Mouse (Mus musculus) heart, adult 18-20 months (tissue): ENCODE measurements around the gene Arid3c. TPM values are rescaled to one million over a fixed set of nuclear protein-coding genes. Genes with fewer than 3 reads are reported as not detected.
"Not testable (repeated sequence)": the region's sequence is repeated elsewhere in the genome, so short reads cannot be mapped to it uniquely, and the experiment has no call there.

ENCODE experiments used
- DNase-seq, 2 experiments: peaks; one replicate each; pipeline ENCODE4 v3.0.0; 2021 to 2022; ENCODE audit warnings: mixed read lengths in 1 of 2
- long read RNA-seq, 2 experiments: library from polyadenylated mRNA; stranded (forward); transcript quantifications; one replicate each; pipeline ENCODE4 v2.0.0; 2021
- total RNA-seq, 2 experiments: library from RNA; stranded (reverse); gene quantifications; 2 replicates each; pipeline ENCODE4 v1.2.3; 2021

Arid3c gene
- total RNA-seq, result not detected
- long read RNA-seq, experiment 1, result 0 reads
- long read RNA-seq, experiment 2, result 0 reads

DNA sequence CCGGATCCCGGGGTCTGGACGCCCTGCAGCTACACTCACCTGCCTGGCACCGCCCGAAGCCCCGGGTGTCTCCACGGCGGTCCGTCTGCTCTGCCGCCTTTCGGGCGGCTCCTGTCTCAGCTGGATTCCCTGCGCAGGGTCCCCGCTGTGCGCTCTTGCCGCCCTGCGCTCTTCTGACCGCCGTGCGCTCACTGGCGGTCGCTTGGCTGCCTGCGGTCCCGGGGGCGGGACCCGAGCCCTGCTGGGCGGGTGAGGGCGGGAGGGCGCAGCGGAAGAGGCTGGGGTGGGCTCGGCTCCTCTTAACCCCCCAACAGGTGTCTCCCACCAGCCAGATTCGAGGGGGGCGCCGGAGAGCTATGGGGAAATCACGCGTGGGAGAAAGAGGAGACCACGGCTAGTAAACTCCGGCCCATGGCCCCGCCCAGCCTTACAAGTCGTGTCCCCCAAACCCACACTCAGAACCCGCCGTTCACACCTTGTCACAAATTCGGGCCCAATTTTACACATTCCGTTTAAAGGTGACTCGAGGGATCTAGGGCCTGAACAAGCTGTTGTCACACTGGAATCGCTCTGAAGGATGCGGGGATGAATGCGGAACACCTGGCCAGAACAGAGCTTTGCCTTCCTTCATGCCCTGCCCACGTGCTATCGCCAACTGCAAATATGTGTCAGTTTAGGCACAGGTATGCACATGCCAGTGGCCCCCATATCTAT lies at the start of gene Arid3c:
Gene Arid3c, minus strand, starts transcription at position 91 of the 714 bp plus-strand sequence.
- DNase-seq, result no peak

DNA sequence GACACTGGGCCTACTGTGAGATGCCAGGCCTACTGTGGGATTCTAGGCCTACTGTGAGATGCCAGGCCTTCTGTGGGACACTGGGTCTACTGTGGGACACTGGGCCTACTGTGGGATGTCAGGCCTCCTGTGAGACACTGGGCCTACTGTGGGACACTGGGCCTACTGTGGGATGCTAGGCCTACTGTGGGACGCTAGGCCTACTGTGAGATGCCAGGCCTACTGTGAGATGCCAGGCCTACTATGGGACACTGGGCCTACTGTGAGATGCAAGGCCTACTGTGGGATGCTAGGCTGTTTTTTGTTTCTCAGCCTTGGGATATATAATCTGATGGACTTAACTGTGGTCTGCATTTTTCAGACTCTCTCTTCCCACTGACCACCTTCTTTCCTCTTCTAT lies 44.9 kb upstream of the Arid3c start:
- DNase-seq, result not testable (repeated sequence)

DNA sequence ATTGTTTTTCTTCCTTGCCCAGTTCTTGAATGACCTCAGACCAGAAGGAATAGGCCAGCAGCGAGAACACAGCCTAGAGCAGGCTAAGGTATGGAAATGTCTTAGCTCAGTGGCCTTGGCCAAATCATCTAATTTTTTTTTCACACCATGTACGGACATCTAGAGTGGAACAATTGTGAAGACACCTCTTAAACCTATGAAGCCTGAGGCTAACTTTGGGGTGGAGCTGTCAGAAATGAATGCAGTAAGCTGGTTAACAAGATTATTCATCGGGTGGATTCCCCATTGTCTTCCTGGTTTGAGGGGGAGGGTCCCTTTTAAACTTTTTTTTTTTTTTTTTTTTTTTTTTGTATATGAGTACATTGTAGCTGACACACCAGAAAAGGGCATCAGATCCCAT lies 43.6 kb upstream of the Arid3c start:
- not testable (repeated sequence) for DNase-seq

DNA sequence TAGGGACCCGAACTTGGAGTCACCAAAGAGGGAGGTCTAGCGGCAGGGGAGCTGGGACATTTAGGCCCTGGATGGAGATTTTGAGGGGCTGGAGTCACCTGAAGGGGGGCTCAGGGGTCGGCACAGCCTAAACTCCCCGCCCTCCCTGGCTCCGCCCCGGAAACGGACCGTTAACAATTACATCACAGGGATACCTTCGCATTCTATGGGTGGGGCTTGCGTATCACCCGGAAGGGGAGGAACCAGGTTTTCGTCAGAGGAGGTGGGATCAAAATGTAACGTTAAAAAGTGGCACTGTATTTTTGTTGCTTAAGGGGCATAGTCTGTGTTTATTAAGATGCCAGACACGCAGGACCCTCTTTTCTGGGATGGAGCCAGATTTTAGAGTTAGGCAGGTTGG lies 43.1 kb upstream of the Arid3c start, which contains the start of gene Ccl27a:
Gene Ccl27a, minus strand, starts transcription at position 246 of the 400 bp plus-strand sequence.
- DNase-seq, result peak; percentile 85

DNA sequence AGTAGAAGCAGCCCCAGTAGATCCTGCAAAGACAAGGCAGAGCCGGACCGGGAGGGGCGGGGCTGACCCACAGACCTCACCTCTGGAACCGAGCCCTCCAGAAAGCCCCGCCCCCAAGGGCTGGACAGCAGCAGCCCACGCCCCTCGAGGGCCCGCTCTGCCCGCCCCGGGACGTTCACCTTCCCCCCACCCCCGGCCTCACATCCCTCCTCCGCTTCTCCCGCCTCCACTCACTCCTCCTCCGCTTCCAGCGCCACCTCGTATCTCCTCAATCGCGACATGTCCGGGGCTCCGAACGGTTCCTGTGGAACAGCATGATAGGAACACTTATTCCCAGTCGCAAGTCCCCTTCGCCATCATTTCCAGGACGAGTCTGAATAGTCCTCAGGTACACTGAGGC lies 42.6 kb upstream of the Arid3c start:
- DNase-seq, result peak; percentile 83

DNA sequence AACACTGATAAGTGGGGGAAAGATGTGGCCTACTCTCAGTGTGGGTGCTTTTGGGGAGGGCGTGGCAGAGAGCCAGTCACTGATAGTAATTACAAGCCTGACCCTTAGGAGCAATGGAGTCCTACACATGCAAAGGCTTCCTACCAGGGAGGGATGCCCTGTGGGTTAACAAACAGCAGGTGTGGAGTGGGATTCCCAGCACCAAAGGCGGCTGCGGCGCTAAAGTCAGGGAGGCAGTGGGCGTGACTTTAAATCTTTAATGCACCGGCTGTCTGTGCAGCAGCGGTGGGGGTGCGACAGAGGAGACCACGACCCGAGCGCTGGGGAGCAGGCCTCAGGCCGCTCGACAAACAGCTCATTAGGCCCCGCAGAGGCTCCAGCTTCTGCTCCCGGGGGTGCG lies 42.0 kb upstream of the Arid3c start:
- not testable (repeated sequence) for DNase-seq

DNA sequence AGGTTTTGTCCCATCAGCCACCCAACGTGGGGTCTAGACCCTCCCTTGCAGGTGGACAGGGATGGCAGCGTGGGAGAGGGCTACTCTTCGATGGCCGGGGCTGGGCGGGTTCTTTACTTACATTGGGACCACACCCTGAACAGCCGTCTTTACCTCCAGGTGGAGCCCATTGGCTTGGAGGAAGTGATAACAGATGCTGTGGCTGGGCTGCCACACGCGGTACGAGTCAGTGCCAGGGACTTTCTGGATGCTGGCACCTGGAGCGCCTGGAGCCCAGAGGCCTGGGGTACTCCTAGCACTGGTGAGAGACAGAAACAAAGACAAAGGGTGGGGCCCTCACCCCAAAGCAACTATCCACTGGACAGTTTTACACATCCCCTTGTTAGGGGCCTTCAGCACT lies 36.4 kb upstream of the Arid3c start:
- DNase-seq, result not testable (repeated sequence)

DNA sequence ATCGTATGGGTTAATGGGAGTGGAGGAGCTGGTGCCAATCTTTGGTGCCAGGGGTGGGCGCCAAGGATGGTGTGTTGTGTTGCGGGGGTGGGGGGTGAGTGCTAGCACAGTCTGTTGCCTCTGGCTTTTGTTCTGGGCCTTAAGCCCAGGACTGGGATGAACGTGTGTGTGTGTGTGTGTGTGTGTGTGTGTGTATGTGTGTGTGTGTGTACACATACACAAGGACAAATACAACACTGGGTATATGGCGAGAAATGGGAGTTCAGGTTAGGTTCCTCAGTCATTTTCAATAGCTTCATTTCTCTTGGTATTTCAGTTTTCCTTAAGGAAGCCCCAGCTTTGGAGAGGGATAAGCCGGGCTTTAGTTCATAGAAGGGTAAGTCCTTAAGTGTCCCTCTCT lies 32.2 kb upstream of the Arid3c start:
- DNase-seq, result not testable (repeated sequence)

DNA sequence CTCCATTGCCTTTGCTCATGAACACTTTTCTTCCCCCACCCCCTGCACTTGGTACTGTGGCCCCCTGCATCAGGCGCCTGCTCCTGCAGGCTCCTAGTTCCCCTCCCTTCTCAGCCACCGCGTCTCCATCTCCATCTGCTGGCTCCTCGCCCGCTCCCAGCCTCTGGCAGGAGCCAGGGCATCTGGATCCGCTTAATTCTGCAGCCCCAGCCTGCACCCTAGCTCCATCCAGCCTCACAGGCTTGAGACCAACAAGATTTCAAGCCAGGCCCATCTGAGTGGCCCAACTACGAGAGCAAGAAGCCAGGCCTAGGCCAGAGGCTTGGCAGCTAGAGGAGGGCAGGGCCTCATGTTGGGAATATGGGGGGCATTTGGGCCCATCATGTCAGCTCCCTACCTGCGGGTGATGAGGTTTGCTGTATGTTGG lies 31.8 kb upstream of the Arid3c start:
- peak; percentile 72 to 79 for DNase-seq

DNA sequence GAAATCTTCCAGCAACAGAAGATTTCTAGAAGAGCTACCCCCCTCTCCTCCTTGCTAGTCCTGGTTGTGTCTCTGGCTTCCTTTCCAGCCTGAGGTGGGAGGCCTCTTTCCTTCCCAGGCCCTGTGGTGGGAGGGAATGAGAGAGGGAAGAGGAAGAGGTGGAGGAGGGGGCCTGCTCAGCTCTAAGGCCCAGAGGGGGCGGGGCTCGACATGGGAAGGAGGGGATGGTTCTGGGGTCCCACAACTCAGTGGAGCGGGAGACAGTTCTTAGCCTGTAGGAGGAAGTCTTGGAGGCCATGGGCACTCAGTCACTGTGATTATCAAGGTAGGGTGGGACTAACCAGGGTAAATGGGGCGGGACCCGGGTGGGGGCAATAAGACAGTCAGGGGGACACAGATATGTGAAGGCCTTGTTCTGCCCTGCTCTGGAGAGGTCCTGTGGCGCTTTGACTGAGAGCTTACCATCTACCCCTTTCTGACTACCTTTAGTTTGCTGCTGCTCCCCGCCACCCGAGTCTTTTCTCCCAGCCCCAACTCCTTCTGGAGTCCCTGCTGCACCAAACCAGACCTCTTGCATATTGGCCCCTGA lies 31.3 kb upstream of the Arid3c start:
- DNase-seq, result no peak

DNA sequence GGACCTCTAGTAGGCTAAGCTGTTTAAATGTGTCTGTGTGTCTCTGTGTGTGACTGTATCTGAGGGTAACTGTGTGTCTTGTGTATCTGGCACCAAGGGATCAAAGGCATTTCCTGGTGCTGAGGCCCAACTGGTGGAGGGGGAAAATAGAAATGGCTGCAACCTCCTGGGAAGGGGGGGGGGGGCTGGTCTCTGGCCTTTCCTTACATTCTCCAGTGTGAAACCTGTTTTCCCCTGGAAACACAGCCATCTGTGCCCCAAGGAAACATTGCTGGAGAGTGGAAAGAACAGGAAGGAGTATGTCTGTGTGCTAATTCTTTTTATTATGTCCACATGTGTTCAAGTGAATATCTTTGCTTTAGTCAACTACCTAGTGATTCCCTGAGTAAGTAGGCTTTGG lies 30.7 kb upstream of the Arid3c start:
- DNase-seq, result no peak

DNA sequence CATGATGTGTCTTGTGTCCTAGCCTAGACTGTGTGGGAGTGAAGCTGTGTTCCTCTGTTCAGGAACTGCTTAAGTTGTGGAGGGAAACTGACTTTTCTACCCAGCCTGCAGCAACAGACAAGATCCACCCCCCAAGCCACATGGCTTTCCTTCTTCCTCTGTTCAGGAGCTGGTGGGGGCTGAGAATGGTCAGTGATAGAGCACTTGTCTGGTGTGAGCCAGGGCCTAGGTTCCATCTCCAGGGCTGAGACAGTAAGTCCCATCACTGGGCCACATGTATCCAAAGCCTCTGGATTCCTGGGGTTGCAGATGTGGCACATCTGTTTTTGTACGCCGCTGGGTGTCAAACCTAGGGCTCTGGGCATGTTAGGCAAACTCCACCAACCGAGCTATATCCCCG lies 30.0 kb upstream of the Arid3c start:
- no peak for DNase-seq

DNA sequence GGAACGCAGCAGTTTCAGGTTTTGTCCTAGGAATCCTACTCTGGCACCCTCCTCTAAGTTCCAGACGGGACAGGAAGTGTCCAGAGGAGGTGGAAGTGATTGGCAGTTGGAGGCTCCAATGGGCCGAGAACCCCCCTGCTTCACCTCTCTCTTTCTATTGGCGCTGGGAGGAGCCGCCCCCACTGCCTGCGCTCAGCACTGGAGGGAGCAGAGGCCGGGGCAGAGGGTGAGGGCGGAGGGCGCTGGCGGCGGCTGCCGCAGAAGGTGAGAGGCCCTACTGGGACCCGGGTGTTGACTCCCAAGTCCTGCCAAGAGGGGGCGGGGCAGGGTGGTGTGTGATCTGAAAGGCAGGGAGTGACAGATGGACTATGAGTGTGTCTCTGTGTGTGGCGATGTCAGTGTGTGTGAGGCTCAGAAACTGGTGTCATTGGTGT lies 29.4 kb upstream of the Arid3c start:
- peak; percentile 93 to 98 for DNase-seq

DNA sequence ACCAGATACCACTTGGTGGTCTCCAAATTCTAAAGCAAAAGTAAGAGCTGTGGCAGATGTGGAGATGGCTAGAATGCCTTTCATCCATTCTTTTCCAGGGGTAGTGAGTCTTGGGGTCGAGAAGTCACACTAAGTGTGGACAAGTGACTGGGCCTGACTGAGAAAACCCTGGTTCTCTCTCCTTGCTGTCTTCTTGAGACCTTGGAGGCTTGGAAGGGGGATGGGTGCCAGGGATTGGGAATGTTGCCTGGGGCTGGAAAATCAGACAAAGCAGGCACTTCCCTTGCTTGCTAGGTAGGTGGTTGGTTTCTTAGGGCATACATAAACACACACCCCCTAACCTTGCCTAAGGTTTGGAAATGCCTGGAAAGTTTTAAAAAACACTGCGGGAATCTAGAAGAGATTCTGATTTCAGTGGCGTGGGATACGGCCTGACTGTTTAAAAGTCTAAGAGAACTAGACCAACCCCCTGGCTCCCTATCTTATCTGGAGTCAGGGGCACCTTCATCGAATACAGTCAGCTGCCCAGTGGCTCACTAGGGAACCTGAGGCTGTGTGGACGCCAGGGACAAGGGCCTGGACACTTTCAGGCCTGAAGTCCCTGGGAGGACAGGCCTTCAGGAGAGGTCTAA lies 28.8 kb upstream of the Arid3c start:
- DNase-seq, result no peak

DNA sequence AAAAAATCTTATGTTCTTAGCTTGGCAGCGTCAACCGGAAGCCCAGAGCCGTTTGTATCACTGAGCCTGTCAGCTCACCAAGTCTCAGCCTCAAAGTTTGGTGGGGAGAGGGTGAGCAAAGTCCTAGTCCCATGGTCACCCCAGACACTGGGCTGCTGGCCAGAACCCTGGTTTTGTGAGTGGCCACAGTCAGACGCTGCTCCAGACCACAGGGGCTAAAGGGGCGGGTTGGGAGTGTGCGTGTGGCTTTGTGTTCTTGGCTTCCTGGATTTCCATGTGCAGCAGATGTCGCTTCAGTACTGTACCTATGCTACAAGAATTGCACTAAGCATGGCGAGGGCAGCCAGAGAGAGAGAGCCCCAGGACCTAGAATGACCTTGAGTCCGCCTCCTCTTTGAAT lies 28.3 kb upstream of the Arid3c start:
- no peak for DNase-seq

DNA sequence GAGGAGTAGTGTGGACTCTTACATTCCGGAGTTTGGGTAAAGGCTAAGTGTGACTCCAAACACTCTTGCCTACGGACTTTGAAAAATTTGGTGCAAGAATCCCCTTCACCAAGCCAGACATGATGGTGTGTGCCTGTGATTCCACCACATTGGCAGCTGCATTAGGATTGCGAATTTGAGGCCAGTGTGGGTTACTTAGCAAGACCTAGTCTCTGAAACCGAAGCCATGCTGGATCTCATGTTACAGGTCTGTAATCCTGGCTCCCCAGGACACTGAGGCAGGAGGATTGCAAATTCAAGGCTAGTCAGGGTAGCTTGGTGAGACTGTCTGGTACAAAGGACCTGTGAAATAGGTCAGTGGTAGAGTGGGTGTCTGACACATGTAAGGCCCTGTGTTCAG lies 27.8 kb upstream of the Arid3c start:
- no peak for DNase-seq

DNA sequence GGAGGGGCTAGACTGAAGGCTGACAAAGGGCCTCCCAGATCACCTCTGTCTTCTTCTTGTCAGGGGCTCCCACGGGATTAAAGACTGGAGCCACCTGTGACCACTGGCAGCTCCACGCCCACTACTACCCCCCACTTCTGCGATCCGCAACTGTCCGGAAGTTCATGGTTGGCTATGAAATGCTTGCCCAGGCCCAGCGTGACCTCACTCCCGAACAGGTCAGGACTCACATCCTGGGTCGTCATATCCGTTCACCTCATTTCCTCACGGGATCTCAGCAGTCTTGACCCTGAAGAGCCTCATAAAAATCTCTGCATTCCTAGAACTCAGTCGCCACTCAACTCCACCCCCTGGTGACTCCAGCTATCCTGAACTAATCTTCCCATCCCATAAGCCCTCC lies 27.1 kb upstream of the Arid3c start:
- DNase-seq, result no peak

DNA sequence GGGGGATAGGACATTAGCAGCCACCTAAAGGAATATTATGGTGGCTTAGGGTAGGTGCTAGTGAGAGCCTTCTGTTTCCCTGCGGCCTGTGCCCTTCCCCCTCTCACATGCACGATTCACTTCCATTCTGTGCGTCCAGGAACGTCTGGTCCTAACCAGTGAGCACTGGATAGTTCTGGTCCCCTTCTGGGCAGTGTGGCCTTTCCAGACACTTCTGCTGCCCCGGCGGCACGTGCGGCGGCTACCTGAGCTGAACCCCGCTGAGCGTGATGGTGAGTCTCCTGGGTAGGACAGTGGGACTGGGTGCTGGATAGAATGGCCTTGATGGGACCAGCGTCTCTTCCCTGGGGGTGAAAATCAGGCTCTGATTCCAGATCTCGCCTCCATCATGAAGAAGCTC lies 26.4 kb upstream of the Arid3c start:
- DNase-seq, result no peak

DNA sequence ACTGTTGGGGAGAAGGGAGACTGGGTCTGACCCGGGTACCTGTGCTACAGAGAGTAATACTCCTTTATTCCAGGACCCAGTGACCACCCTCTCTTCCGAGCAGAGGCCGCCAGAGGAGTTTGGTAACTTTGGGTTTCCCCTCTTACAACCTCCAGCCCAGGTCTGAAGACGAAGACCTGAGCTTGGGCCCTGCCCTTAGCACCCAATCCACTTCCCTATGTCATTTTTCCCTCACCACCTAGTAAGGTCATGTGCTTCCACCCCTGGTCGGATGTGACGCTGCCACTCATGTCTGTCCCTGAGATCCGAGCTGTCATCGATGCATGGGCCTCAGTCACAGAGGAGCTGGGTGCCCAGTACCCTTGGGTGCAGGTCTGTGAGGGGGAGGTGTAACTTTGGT lies 25.5 kb upstream of the Arid3c start:
- no peak for DNase-seq

DNA sequence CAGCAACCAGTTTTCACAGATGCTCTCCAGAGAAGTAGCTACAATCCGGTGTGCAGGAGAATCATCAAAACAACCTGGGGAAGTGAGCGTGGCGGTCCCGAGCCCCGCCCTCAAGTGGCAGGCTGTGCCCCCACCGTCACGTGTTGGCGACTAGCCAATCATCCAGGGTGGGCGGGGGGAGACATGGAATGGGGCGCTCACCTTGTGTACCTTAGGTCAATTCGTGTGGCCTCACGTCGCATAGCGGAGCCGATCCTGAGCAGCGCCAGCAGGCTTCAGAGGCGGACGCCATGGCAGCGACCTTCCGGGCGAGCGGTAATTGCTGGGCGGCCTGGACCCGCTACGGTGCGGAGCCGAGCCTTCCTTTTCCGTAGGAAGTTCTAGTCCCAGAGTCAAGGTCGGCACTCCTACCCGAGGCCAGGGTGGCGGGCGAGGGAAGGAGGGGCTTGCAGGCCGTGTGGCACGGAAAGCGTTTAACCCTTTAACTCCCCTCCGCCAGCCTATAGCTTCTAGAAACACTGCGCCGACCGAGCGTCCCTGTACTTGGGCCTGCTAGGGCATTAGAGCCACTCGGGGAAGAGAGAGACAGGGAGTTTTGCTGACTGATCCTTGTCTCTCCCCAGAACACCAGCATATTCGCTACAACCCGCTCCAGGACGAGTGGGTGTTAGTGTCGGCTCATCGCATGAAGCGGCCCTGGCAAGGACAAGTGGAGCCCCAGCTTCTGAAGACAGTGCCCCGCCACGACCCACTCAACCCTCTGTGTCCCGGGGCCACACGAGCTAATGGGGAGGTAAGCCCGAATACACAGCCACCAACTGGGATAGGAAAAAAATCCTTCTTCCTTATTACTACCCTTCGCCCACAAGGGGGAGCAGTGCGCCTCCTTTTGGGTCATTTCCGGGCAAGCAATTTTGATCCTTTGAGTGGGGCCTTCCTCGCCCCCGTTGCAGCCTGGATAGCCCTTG lies 24.7 kb upstream of the Arid3c start, which contains the start of gene Sigmar1:
Gene Sigmar1, minus strand, starts transcription at position 820 of the 968 bp plus-strand sequence.
- peak; percentile 90 to 93 for DNase-seq

DNA sequence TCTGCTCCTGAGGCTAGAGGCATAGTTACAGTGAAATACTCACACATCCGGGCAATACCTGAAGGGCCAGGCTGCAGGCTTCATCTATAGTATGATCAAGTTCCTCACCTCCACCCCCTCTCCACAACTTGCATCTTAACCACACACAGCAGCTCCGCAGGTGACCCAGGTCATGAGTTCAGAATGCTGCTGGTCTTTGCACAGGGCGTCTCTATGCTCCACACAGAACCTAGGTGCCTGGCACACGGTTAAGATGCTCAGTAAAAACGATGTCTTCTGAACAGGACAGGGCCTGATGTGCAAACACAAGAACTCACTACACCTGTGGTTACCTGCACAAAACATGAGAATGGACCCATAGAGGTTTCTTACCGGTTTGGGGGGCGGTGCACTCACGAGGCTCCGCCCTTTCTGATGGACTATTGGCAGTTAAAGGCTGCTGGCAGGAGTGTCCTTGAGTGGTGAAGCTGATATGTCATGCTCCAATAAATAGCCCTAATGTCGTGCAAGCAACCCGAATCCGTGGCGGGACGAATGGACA lies 23.9 kb upstream of the Arid3c start, which contains the start of gene Galt:
Gene Galt, plus strand, starts transcription at position 432 of the 541 bp plus-strand sequence.
- DNase-seq, result no peak

DNA sequence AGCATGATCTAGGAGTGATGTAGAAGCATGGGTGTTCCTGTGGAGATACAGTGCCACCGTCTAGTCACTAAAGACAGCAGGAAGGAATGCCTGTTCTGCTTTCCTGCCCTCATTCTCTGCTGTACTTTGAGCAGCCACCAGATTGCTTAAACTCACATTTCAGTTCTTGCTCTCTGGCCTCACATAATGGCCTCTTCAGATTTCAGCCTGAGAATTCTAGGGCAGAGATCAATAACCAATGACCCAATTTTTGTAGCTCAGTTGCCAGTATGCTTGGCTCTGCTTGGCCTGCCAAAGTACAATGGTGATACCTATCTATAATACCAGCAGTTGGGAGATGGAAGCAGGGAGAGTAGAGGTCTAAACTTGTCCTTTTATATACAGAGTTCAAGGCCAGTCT lies 14.1 kb upstream of the Arid3c start:
- no peak for DNase-seq
